Mouse (Mus musculus) kidney, postnatal 0 days (tissue): Measurements from ENCODE around the gene Sh3gl1. TPM values are rescaled to one million over a fixed set of nuclear protein-coding genes. Genes with fewer than 3 reads are reported as not detected.

Source experiments
- ATAC-seq: fragments of 200-750 bp; cut with Nextera tagmentation; replicated peaks from 2 replicates; pipeline ENCODE4 v1.8.0; 2017; ENCODE audit warnings: low read depth, moderate number of reproducible peaks, moderate TSS enrichment, moderate library complexity; ENCODE audit not compliant: low FRiP score
- DNase-seq: peaks from one replicate; pipeline ENCODE4 v3.0.0-alpha.2; 2016; ENCODE audit warnings: low spot score
- H3K27ac ChIP-seq: fragments of 300-500 bp; sonication (generic); 2 replicates; pipeline ENCODE4 v1.5.1; 2014; ENCODE audit warnings: mild to moderate bottlenecking
- H3K27me3 ChIP-seq: fragments of 300-500 bp; sonication (generic); 2 replicates; pipeline ENCODE4 v1.6.1; 2014; ENCODE audit warnings: low read length, mixed read lengths; ENCODE audit not compliant: insufficient read depth
- H3K36me3 ChIP-seq: fragments of 300-500 bp; sonication (generic); 2 replicates; pipeline ENCODE4 v1.6.1; 2014; ENCODE audit warnings: low read length, mixed read lengths; ENCODE audit not compliant: insufficient read depth
- H3K4me1 ChIP-seq: fragments of 300-500 bp; sonication (generic); replicated peaks from 2 replicates; pipeline ENCODE4 v1.6.1; 2014; ENCODE audit warnings: antibody characterized with exemption, low read length, mixed read lengths; ENCODE audit not compliant: insufficient read depth
- H3K4me2 ChIP-seq: fragments of 300-500 bp; sonication (generic); 2 replicates; pipeline ENCODE4 v1.6.1; 2014; ENCODE audit warnings: mild to moderate bottlenecking, low read length, moderate library complexity, mixed read lengths
- H3K4me3 ChIP-seq: fragments of 300-500 bp; sonication (generic); replicated peaks from 2 replicates; pipeline ENCODE4 v1.5.1; 2014; ENCODE audit warnings: low read depth, low read length
- H3K9ac ChIP-seq: fragments of 300-500 bp; sonication (generic); 2 replicates; pipeline ENCODE4 v1.6.1; 2014; ENCODE audit warnings: low read depth, low read length
- H3K9me3 ChIP-seq: fragments of 300-500 bp; sonication (generic); replicated peaks from 2 replicates; pipeline ENCODE4 v1.6.1; 2016; ENCODE audit warnings: low read length, inconsistent platforms, mixed read lengths
- CTCF ChIP-seq: IDR thresholded peaks from 2 replicates; pipeline ENCODE4 v1.5.1; 2016; ENCODE audit warnings: antibody characterized with exemption, low read depth, mild to moderate bottlenecking, moderate library complexity
- WGBS: fragments of 180-500 bp; shearing (Covaris S2); extraction: QIAGEN DNeasy Blood & Tissue Kit; methylation state at CpG from one replicate; pipeline ENCODE4 v1.1.7; 2014; 5-methylcytosine and 5-hydroxymethylcytosine counted together
- polyA plus RNA-seq: library from polyadenylated mRNA; unstranded; fragments of >200 nt; fragmentation: Nextera tagmentation; extraction: Ambion mirVana; gene quantifications from 2 replicates; pipeline ENCODE4 v1.2.1, GENCODE M21; 2015

Gene Sh3gl1
- polyA plus RNA-seq, 1 experiment from 2014 or later = 115 TPM

GRCm38 (mm10) chr17:56077523-56077922, 41.1 kb upstream of the Sh3gl1 start:
- Histone ChIP-seq H3K27me3 (no peaks in the 10 kb centered on the region), H3K27ac (no peak overlapping the region), H3K4me3 (no peak overlapping the region), H3K4me1 (peaks cover 17% of the 10 kb centered on the region), H3K36me3 (0 out of 2 replicates have a peak, but pooled peaks cover 6% of the 10 kb centered on the region), H3K9me3 (no peaks in the 10 kb centered on the region), H3K4me2 (no peak overlapping the region), H3K9ac (no peak overlapping the region)
- no peak for DNase-seq
- 92% methylated on average over 5 of the region's 5 CpGs for WGBS
- TF ChIP-seq CTCF = no peak
- ATAC-seq = no peak

- Histone ChIP-seq H3K9me3 (no peaks in the 10 kb centered on the region), H3K9ac (peak within 1 kb of the TSS; percentile 74), H3K27me3 (no peaks in the 10 kb centered on the region), H3K27ac (peak within 1 kb of the TSS; percentile 97), H3K36me3 (peaks cover 24% of the 10 kb centered on the region), H3K4me2 (peak within 1 kb of the TSS; percentile 58), H3K4me3 (peak within 1 kb of the TSS; percentile 57), H3K4me1 (peaks cover 4% of the 10 kb centered on the region; the same call in 1 of the 2 replicates)
- TF ChIP-seq CTCF = peak; percentile 59
- peak; percentile 57 for ATAC-seq
- DNase-seq = peak; percentile 99
- WGBS = under 1% methylated on average over 35 of the region's 35 CpGs
Observed at GRCm38 (mm10) chr17:56074827-56075208, 38.4 kb upstream of the Sh3gl1 start, which contains the start of gene Ubxn6. Gene Ubxn6 (minus strand): TSS chr17:56075028.

GRCm38 (mm10) chr17:56074097-56074826, 37.8 kb upstream of the Sh3gl1 start:
- H3K4me3 ChIP-seq = peak overlapping the region; percentile 57
- H3K27me3 ChIP-seq = no peaks in the 10 kb centered on the region
- peak overlapping the region; percentile 74 for H3K9ac ChIP-seq
- 8% methylated on average over 22 of the region's 22 CpGs for WGBS
- peak overlapping the region; percentile 97 for H3K27ac ChIP-seq
- ATAC-seq = peak; percentile 30
- DNase-seq = peak; percentile 96
- no peak for TF ChIP-seq CTCF
- peaks cover 29% of the 10 kb centered on the region for H3K36me3 ChIP-seq
- no peaks in the 10 kb centered on the region for H3K9me3 ChIP-seq
- peaks cover 4% of the 10 kb centered on the region; the same call in 1 of the 2 replicates for H3K4me1 ChIP-seq
- H3K4me2 ChIP-seq = peak overlapping the region; percentile 58

- no peak for TF ChIP-seq CTCF
- DNase-seq (no peak), ATAC-seq (no peak)
- Histone ChIP-seq H3K9me3 (no peaks in the 10 kb centered on the region), H3K4me2 (no peak overlapping the region), H3K4me3 (no peak overlapping the region), H3K27ac (no peak overlapping the region), H3K27me3 (no peaks in the 10 kb centered on the region), H3K4me1 (peaks cover 4% of the 10 kb centered on the region; the same call in 1 of the 2 replicates), H3K36me3 (peaks cover 49% of the 10 kb centered on the region), H3K9ac (no peak overlapping the region)
- WGBS = 92% methylated on average over 5 of the region's 5 CpGs
Observed at GRCm38 (mm10) chr17:56072243-56072642, 35.8 kb upstream of the Sh3gl1 start.

GRCm38 (mm10) chr17:56071126-56071525, 34.7 kb upstream of the Sh3gl1 start:
- no peak for ATAC-seq
- no peaks in the 10 kb centered on the region for H3K27me3 ChIP-seq
- no peaks in the 10 kb centered on the region for H3K9me3 ChIP-seq
- no peak overlapping the region for H3K4me2 ChIP-seq
- TF ChIP-seq CTCF = no peak
- peaks cover 58% of the 10 kb centered on the region for H3K36me3 ChIP-seq
- DNase-seq = no peak
- no peak overlapping the region for H3K27ac ChIP-seq
- H3K4me1 ChIP-seq = peaks cover 4% of the 10 kb centered on the region; the same call in 1 of the 2 replicates
- H3K4me3 ChIP-seq = no peak overlapping the region
- no peak overlapping the region for H3K9ac ChIP-seq

- Histone ChIP-seq H3K4me2 (no peak overlapping the region), H3K27me3 (no peaks in the 10 kb centered on the region), H3K27ac (no peak overlapping the region), H3K4me1 (peaks cover 4% of the 10 kb centered on the region; the same call in 1 of the 2 replicates), H3K9ac (no peak overlapping the region), H3K36me3 (peaks cover 71% of the 10 kb centered on the region), H3K9me3 (no peaks in the 10 kb centered on the region), H3K4me3 (no peak overlapping the region)
- TF ChIP-seq CTCF = no peak
- ATAC-seq (no peak), DNase-seq (no peak)
- 95% methylated on average over 14 of the region's 14 CpGs for WGBS
Observed at GRCm38 (mm10) chr17:56069066-56069465, 32.6 kb upstream of the Sh3gl1 start.
